ENCODE assay signal across 14 mouse cellular contexts in genomic region chr10:43765275-43765674, GRCm38 (mm10).
A peak's percentile ranks its signal among the peaks of the same experiment; 100 is the strongest.
DNase-seq lines count a peak whose midpoint lies in the region; ATAC-seq and TF ChIP-seq lines count a peak whose summit lies in the region.
"Had no signal": no experiment of that assay in that cellular context is flagged by ENCODE, and none has a peak within 500 bp of the region (broad histone marks: within the 10 kb centered on the region; RNA-seq: fewer than 3 reads in every experiment).

No protein-coding gene starts in this region.

- H3K9ac ChIP-seq in heart, embryonic 12.5 days, result no peak overlapping the region
- peak overlapping the region; percentile 34 for H3K9ac ChIP-seq in MEL (ENCODE audit: control insufficient read depth, low read depth, low read length, poor library complexity, severe bottlenecking)
- no peak overlapping the region for H3K9ac ChIP-seq in liver, postnatal 0 days (replicated peaks)
- H3K9ac ChIP-seq in hindbrain, embryonic 11.5 days (ENCODE audit: low read depth, low read length), result no peak overlapping the region
- H3K9ac ChIP-seq in forebrain, embryonic 11.5 days (ENCODE audit: low read length), result no peak overlapping the region
- H3K9ac ChIP-seq: embryonic facial prominence, embryonic 12.5 days had no signal

- peak; percentile 19 for DNase-seq in heart, adult 8-10 months (ENCODE audit: low spot score)
- DNase-seq in MEL (ENCODE audit: low read depth, low spot score), result peak; percentile 87
- DNase-seq in liver, postnatal 0 days, result peak; percentile 37
- no peak for DNase-seq in hindbrain, embryonic 11.5 days (ENCODE audit: low spot score)
- DNase-seq in spleen, postnatal 14 days (ENCODE audit: low spot score in 2 of 2), result no peak
- DNase-seq in forebrain, embryonic 11.5 days (ENCODE audit: low spot score), result no peak
- DNase-seq: cerebellum, adult 11-12 months; right cerebral cortex, postnatal 25 days had no signal

- no peak for TF ChIP-seq POLR2A in MEL (IDR thresholded peaks at IDR 0.05; ENCODE audit: control insufficient read depth in 1 of 2, insufficient read depth in 1 of 2, low read depth in 1 of 2, low read length in 2 of 2, poor library complexity in 1 of 2)

- no peaks in the 10 kb centered on the region for H3K4me1 ChIP-seq in heart, embryonic 12.5 days (replicated peaks)
- H3K4me1 ChIP-seq in MEL (ENCODE audit: control insufficient read depth in 1 of 2, insufficient read depth in 2 of 2, low read length in 2 of 2), result peaks cover 15 to 34% of the 10 kb centered on the region in 2 experiments
- H3K4me1 ChIP-seq in liver, postnatal 0 days (ENCODE audit: insufficient read depth), result peaks cover 17% of the 10 kb centered on the region
- H3K4me1 ChIP-seq in hindbrain, embryonic 11.5 days (replicated peaks; ENCODE audit: control insufficient read depth, insufficient read depth, low read length), result no peaks in the 10 kb centered on the region
- H3K4me1 ChIP-seq in forebrain, embryonic 11.5 days (replicated peaks; ENCODE audit: control insufficient read depth, insufficient read depth, low read length), result no peaks in the 10 kb centered on the region
- H3K4me1 ChIP-seq: embryonic facial prominence, embryonic 12.5 days had no signal

- H3K79me2 ChIP-seq in MEL (ENCODE audit: control insufficient read depth, insufficient read depth, low read length, poor library complexity), result no peaks in the 10 kb centered on the region

- H3K36me3 ChIP-seq in heart, embryonic 12.5 days, result no peaks in the 10 kb centered on the region
- peaks cover 0 to 26% of the 10 kb centered on the region in 2 experiments; a peak in 2 of 4 replicates for H3K36me3 ChIP-seq in MEL (ENCODE audit: control insufficient read depth in 1 of 2, insufficient read depth in 2 of 2, low read length in 2 of 2)
- H3K36me3 ChIP-seq in liver, postnatal 0 days (replicated peaks; ENCODE audit: insufficient read depth, low read length), result 0 out of 2 replicates have a peak, but pooled peaks cover 3% of the 10 kb centered on the region
- H3K36me3 ChIP-seq in hindbrain, embryonic 11.5 days (ENCODE audit: control insufficient read depth, insufficient read depth, low read length), result no peaks in the 10 kb centered on the region
- no peaks in the 10 kb centered on the region for H3K36me3 ChIP-seq in forebrain, embryonic 11.5 days (ENCODE audit: control insufficient read depth, insufficient read depth, low read length)
- H3K36me3 ChIP-seq: embryonic facial prominence, embryonic 12.5 days had no signal

- no peaks in the 10 kb centered on the region for H3K27me3 ChIP-seq in heart, embryonic 12.5 days (replicated peaks)
- no peaks in the 10 kb centered on the region for H3K27me3 ChIP-seq in MEL (ENCODE audit: control insufficient read depth in 1 of 2, insufficient read depth in 2 of 2, low read length in 2 of 2)
- H3K27me3 ChIP-seq in liver, postnatal 0 days (ENCODE audit: insufficient read depth, low read length), result no peaks in the 10 kb centered on the region
- H3K27me3 ChIP-seq in hindbrain, embryonic 11.5 days (ENCODE audit: control insufficient read depth, insufficient read depth, low read length), result no peaks in the 10 kb centered on the region
- H3K27me3 ChIP-seq in forebrain, embryonic 11.5 days (ENCODE audit: control insufficient read depth, insufficient read depth, low read length), result no peaks in the 10 kb centered on the region
- H3K27me3 ChIP-seq: CH12.LX had no signal

- no peak; a peak in 1 of 6 replicates for TF ChIP-seq CTCF in MEL (IDR thresholded peaks at IDR 0.05 in 2 of 3, conservative IDR thresholded peaks at IDR 0.05 in 1 of 3; ENCODE audit: control insufficient read depth in 1 of 3, insufficient read depth in 1 of 3, low read depth in 2 of 3, low read length in 3 of 3, poor library complexity in 1 of 3, severe bottlenecking in 1 of 3)
- TF ChIP-seq CTCF in liver, postnatal 0 days (IDR thresholded peaks at IDR 0.05; ENCODE audit: low read depth), result no peak

- TF ChIP-seq RAD21 in MEL (IDR thresholded peaks at IDR 0.05; ENCODE audit: low read depth, low read length), result no peak

- TF ChIP-seq EP300 in MEL (IDR thresholded peaks at IDR 0.05; ENCODE audit: low read depth in 1 of 2, low read length in 2 of 2), result peak in 1 of 2 experiments; percentile 73; a peak in 3 of 4 replicates
- TF ChIP-seq EP300 in liver, postnatal 0 days (IDR thresholded peaks at IDR 0.05; ENCODE audit: low read depth), result peak; percentile 74

- WGBS in heart, embryonic 12.5 days, result 62% methylated on average over 1 of the region's 1 CpGs
- WGBS in liver, postnatal 0 days (ENCODE audit: insufficient replicate concordance), result 32% methylated on average over 1 of the region's 1 CpGs
- WGBS in hindbrain, embryonic 11.5 days, result 93% methylated on average over 1 of the region's 1 CpGs
- WGBS in forebrain, embryonic 11.5 days, result 70% methylated on average over 1 of the region's 1 CpGs

- H3K27ac ChIP-seq in heart, embryonic 12.5 days (ENCODE audit: poor library complexity, severe bottlenecking), result no peak overlapping the region
- peak overlapping the region; percentile 97 for H3K27ac ChIP-seq in MEL (ENCODE audit: control insufficient read depth, low read depth, low read length)
- peak overlapping the region; percentile 46; the same call in 1 of the 2 replicates for H3K27ac ChIP-seq in liver, postnatal 0 days (ENCODE audit: low read depth)
- no peak overlapping the region for H3K27ac ChIP-seq in hindbrain, embryonic 11.5 days (ENCODE audit: low read depth, low read length)
- no peak overlapping the region for H3K27ac ChIP-seq in forebrain, embryonic 11.5 days (ENCODE audit: low read depth, low read length)
- H3K27ac ChIP-seq: embryonic facial prominence, embryonic 12.5 days; macrophage had no signal

- H3K9me3 ChIP-seq in heart, embryonic 12.5 days (replicated peaks), result no peaks in the 10 kb centered on the region
- H3K9me3 ChIP-seq in MEL (replicated peaks; ENCODE audit: insufficient read depth, low read length), result no peaks in the 10 kb centered on the region
- H3K9me3 ChIP-seq in liver, postnatal 0 days (ENCODE audit: low read length), result peaks cover 3% of the 10 kb centered on the region; the same call in 1 of the 2 replicates
- no peaks in the 10 kb centered on the region for H3K9me3 ChIP-seq in hindbrain, embryonic 11.5 days (ENCODE audit: control insufficient read depth, low read length)
- H3K9me3 ChIP-seq in forebrain, embryonic 11.5 days (ENCODE audit: control insufficient read depth, low read length), result no peaks in the 10 kb centered on the region
- H3K9me3 ChIP-seq: embryonic facial prominence, embryonic 12.5 days had no signal

- H3K4me3 ChIP-seq in heart, embryonic 12.5 days, result no peak overlapping the region
- H3K4me3 ChIP-seq in MEL (ENCODE audit: control insufficient read depth in 1 of 2, insufficient read depth in 1 of 2, low read depth in 2 of 2, low read length in 2 of 2), result peak overlapping the region; percentile 35 to 50; a peak in 2 of 4 replicates
- H3K4me3 ChIP-seq in liver, postnatal 0 days (ENCODE audit: low read depth, low read length), result no peak overlapping the region
- H3K4me3 ChIP-seq in hindbrain, embryonic 11.5 days (ENCODE audit: low read depth, low read length), result no peak overlapping the region
- H3K4me3 ChIP-seq in forebrain, embryonic 11.5 days (ENCODE audit: low read depth, low read length), result no peak overlapping the region
- H3K4me3 ChIP-seq: embryonic facial prominence, embryonic 12.5 days had no signal

- no peak for ATAC-seq in heart, embryonic 12.5 days (ENCODE audit: insufficient number of reproducible peaks, low FRiP score)
- peak; percentile 48 for ATAC-seq in granulocyte monocyte progenitor cell, adult 5-6 weeks (replicated peaks; ENCODE audit: poor library complexity, severe bottlenecking)
- peak; percentile 91 for ATAC-seq in liver, postnatal 0 days
- ATAC-seq in hindbrain, embryonic 11.5 days (ENCODE audit: low FRiP score), result no peak
- ATAC-seq in forebrain, embryonic 11.5 days (replicated peaks; ENCODE audit: low FRiP score), result no peak
- ATAC-seq: inflammation-experienced regulatory T-cells, adult 6 months had no signal

- no peak overlapping the region for H3K4me2 ChIP-seq in heart, embryonic 12.5 days
- H3K4me2 ChIP-seq in liver, postnatal 0 days (ENCODE audit: low read depth, low read length), result 0 out of 2 replicates have a peak overlapping the region, but pooled peaks have one; percentile 20
- no peak overlapping the region for H3K4me2 ChIP-seq in hindbrain, embryonic 11.5 days (replicated peaks; ENCODE audit: low read depth, low read length)
- H3K4me2 ChIP-seq in forebrain, embryonic 11.5 days (ENCODE audit: low read depth, low read length, severe bottlenecking), result no peak overlapping the region
- H3K4me2 ChIP-seq: embryonic facial prominence, embryonic 12.5 days had no signal

TF ChIP-seq in MEL, 35 proteins besides CTCF, POLR2A, EP300 and RAD21 (continues in another document):
- no peak for TF ChIP-seq BHLHE40 (IDR thresholded peaks at IDR 0.05; ENCODE audit: borderline replicate concordance, low read depth, low read length)
- no peak; the same call in 1 of the 2 replicates for TF ChIP-seq SIN3A (IDR thresholded peaks at IDR 0.05; ENCODE audit: low read length)
- TF ChIP-seq MAZ (IDR thresholded peaks at IDR 0.05; ENCODE audit: low read depth, low read length), result peak; percentile 34; the same call in 1 of the 2 replicates
- 0 out of 2 replicates have a peak, but pooled peaks have one; percentile 68 for TF ChIP-seq UBTF (IDR thresholded peaks at IDR 0.05; ENCODE audit: borderline replicate concordance, insufficient read depth, low read depth, low read length)
- TF ChIP-seq ZNF384 (IDR thresholded peaks at IDR 0.05; ENCODE audit: low read depth, low read length), result no peak; the same call in 1 of the 2 replicates
- no peak for TF ChIP-seq NRF1 (IDR thresholded peaks at IDR 0.05; ENCODE audit: insufficient read depth, low read depth, low read length, poor library complexity, severe bottlenecking)
- TF ChIP-seq KAT2A (conservative IDR thresholded peaks at IDR 0.05; ENCODE audit: low read depth, low read length), result no peak
- no peak; the same call in 1 of the 2 replicates for TF ChIP-seq MYB (IDR thresholded peaks at IDR 0.05; ENCODE audit: low read depth, low read length)
- TF ChIP-seq NELFE (IDR thresholded peaks at IDR 0.05; ENCODE audit: low read depth, low read length), result 0 out of 2 replicates have a peak, but pooled peaks have one; percentile 0
- no peak for TF ChIP-seq USF2 (IDR thresholded peaks at IDR 0.05; ENCODE audit: borderline replicate concordance in 1 of 2, insufficient read depth in 1 of 2, low read depth in 1 of 2, low read length in 2 of 2)
- no peak for TF ChIP-seq MAFK (IDR thresholded peaks at IDR 0.05; ENCODE audit: borderline replicate concordance, low read depth, low read length)
- peak; percentile 51; the same call in 1 of the 2 replicates for TF ChIP-seq RCOR1 (IDR thresholded peaks at IDR 0.05; ENCODE audit: low read depth, low read length)
- no peak for TF ChIP-seq CHD1 (IDR thresholded peaks at IDR 0.05; ENCODE audit: low read depth, low read length)
- no peak for TF ChIP-seq POLR2AphosphoS2 (IDR thresholded peaks at IDR 0.05; ENCODE audit: low read length)
- TF ChIP-seq ETS1 (IDR thresholded peaks at IDR 0.05; ENCODE audit: low read depth, low read length), result peak; percentile 23; the same call in 1 of the 2 replicates
- no peak for TF ChIP-seq ZMIZ1 (IDR thresholded peaks at IDR 0.05; ENCODE audit: low read depth, low read length)

Comparison
In these comparisons a context has a peak if more than half of its experiments do, and no peak if none do; other contexts are left out.
1. DNase-seq: peak in heart, adult 8-10 months (single experiment), MEL (single experiment) and liver, postnatal 0 days (single experiment); none in hindbrain, embryonic 11.5 days (single experiment), spleen, postnatal 14 days (0 of 2) and forebrain, embryonic 11.5 days (single experiment).
2. ATAC-seq: peak in granulocyte monocyte progenitor cell, adult 5-6 weeks (single experiment) and liver, postnatal 0 days (single experiment); none in heart, embryonic 12.5 days (single experiment), hindbrain, embryonic 11.5 days (single experiment) and forebrain, embryonic 11.5 days (single experiment).
3. H3K27ac ChIP-seq: peak in MEL (single experiment) and liver, postnatal 0 days (single experiment); none in heart, embryonic 12.5 days (single experiment), hindbrain, embryonic 11.5 days (single experiment) and forebrain, embryonic 11.5 days (single experiment).
4. H3K4me3 ChIP-seq: peak in MEL (2 of 2); none in heart, embryonic 12.5 days (single experiment), liver, postnatal 0 days (single experiment), hindbrain, embryonic 11.5 days (single experiment) and forebrain, embryonic 11.5 days (single experiment).